Mouse (Mus musculus): ENCODE data around the gene Ogfod1.

The Ogfod1 gene

GRCm38 (mm10) chr8:94036944-94037524, at the start of gene Ogfod1, which contains the start of gene Nudt21:
TSS of gene Ogfod1 (plus strand) at chr8:94037198.
TSS of gene Nudt21 (minus strand) at chr8:94037031.
- peak; percentile 99 for DNase-seq

- no peak for DNase-seq
These were observed 47.3 kb upstream of the Ogfod1 start for GRCm38 (mm10) chr8:93989739-93990138.

GRCm38 (mm10) chr8:93998961-93999360, 38.0 kb upstream of the Ogfod1 start:
- no peak for DNase-seq

GRCm38 (mm10) chr8:94004139-94004538, 32.9 kb upstream of the Ogfod1 start:
- no peak for DNase-seq

GRCm38 (mm10) chr8:94009243-94009845, 27.7 kb upstream of the Ogfod1 start:
- DNase-seq, result no peak

GRCm38 (mm10) chr8:94010101-94010705, 26.8 kb upstream of the Ogfod1 start:
- DNase-seq, result no peak

GRCm38 (mm10) chr8:94011076-94012012, 25.7 kb upstream of the Ogfod1 start:
- peak; percentile 48 for DNase-seq

GRCm38 (mm10) chr8:94012013-94012951, 24.7 kb upstream of the Ogfod1 start, which contains the start of gene Amfr:
TSS of gene Amfr (minus strand) at chr8:94012842.
- peak; percentile 56 for DNase-seq

GRCm38 (mm10) chr8:94013026-94013612, 23.9 kb upstream of the Ogfod1 start:
- peak; percentile 24 for DNase-seq

- DNase-seq, result no peak
These were observed 13.1 kb upstream of the Ogfod1 start for GRCm38 (mm10) chr8:94023916-94024315.

GRCm38 (mm10) chr8:94029701-94030100, 7.3 kb upstream of the Ogfod1 start:
- DNase-seq, result no peak

- no peak for DNase-seq
These were observed 3.4 kb upstream of the Ogfod1 start for GRCm38 (mm10) chr8:94033601-94034000.

GRCm38 (mm10) chr8:94035200-94035599, 1.8 kb upstream of the Ogfod1 start:
- no peak for DNase-seq

- peak; percentile 62 for DNase-seq
These were observed 457 bp upstream of the Ogfod1 start for GRCm38 (mm10) chr8:94036541-94036940.

GRCm38 (mm10) chr8:94037806-94038205, 808 bp downstream of the Ogfod1 start:
- DNase-seq, result peak; percentile 23

GRCm38 (mm10) chr8:94047845-94048244, 10.8 kb downstream of the Ogfod1 start:
- DNase-seq, result no peak

GRCm38 (mm10) chr8:94052696-94053095, 15.7 kb downstream of the Ogfod1 start:
- no peak for DNase-seq

GRCm38 (mm10) chr8:94057157-94057854, 20.3 kb downstream of the Ogfod1 start:
- DNase-seq, result peak; percentile 63

- no peak for DNase-seq
These were observed 29.3 kb downstream of the Ogfod1 start for GRCm38 (mm10) chr8:94066121-94066863.

GRCm38 (mm10) chr8:94068793-94069192, 31.8 kb downstream of the Ogfod1 start:
- DNase-seq, result peak; percentile 7
